Mouse (Mus musculus) brain, embryonic 14.5 days (tissue): Measurements from ENCODE around the gene Sall4. TPM values are rescaled to one million over a fixed set of nuclear protein-coding genes. Genes with fewer than 3 reads are reported as not detected.

Experiments used
- DNase-seq: peaks from one replicate; pipeline ENCODE4 v3.0.0-alpha.2; 2011; ENCODE audit warnings: low read depth
- CTCF ChIP-seq: fragments of 200-500 bp; IDR thresholded peaks from 2 replicates; pipeline ENCODE4 v1.5.1; 2012; ENCODE audit warnings: inconsistent platforms, mild to moderate bottlenecking, moderate library complexity, borderline replicate concordance; ENCODE audit not compliant: insufficient read depth, insufficient read length; ENCODE audit errors: extremely low read depth
- POLR2A ChIP-seq: fragments of 200-500 bp; IDR thresholded peaks from 2 replicates; pipeline ENCODE4 v1.6.1; 2012; ENCODE audit warnings: mild to moderate bottlenecking, inconsistent platforms, borderline replicate concordance; ENCODE audit not compliant: poor library complexity, insufficient read depth, insufficient read length, severe bottlenecking; ENCODE audit errors: extremely low read depth
- polyA plus RNA-seq: library from polyadenylated mRNA; depleted of rRNA; stranded (reverse); fragments of >200 nt; gene quantifications from 2 replicates; pipeline ENCODE4 v1.2.3, GENCODE M21; 2012; rRNA removed

Gene Sall4
- polyA plus RNA-seq, 1 experiment = 1.2 TPM

DNA sequence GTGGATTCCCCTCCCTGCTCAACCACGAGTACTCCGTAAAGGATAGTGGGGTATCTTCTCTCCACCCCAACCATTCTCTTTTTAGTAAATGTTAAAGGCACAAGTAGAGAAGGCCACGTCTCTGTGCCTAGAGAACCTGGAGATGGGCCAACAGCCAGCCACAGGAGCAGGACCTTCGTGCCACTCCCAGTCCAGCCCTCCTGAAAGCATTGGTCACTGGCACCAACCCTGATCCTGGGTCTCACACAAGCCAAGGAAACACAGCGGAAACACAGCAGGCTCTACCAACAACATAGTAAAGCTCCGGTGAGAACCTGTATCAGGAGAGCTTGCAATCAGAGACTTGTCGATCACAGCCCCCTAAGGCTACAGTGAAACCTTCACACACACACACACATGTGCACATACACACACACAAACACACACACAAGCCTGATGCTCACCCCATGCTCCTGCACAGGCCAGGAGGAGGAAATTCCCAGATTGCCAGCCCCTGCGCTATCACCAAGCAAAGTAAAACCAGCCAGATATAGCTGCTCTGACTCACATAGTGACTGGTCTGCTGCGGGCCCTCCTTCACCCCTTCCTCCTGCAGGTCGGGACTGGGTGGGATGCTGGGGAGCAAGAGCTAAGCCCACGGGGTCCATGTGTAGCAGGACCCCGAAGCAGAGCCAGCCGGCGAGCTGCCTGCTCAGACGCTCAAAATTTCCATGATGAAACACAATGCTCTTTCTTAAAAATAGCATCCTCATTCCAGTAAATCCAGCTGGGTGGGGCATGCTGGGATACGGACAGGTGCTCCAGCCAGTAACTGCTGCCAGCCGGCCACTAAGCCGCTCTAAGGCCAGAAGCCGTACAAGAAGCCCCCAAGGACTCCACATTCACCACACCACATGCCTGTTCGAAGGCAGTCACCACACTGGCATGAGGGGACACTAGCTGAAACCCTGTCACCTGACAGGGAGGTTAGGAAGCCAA, 55.3 kb downstream of the Sall4 start:
- no peak for DNase-seq
- TF ChIP-seq POLR2A = no peak
- no peak for TF ChIP-seq CTCF

DNA sequence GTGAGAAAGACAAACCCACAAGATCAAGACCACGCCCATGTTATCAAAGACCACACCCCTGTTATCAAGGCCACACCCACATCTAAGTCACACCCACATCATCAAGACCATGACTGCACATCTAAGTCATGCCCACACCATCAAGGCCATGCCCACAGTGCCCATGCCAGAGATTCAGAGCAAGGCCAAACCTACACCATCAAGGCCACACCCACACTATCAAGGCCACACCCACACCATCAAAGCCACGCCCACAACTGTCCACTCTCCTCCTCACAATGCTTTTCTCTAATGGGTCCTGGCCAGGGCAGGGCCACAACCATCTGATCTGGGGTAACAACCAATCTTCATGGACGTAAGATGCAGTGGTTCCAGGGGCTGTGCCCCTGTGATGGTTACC, 56.8 kb downstream of the Sall4 start:
- no peak for DNase-seq
- TF ChIP-seq CTCF (no peak), POLR2A (no peak)

DNA sequence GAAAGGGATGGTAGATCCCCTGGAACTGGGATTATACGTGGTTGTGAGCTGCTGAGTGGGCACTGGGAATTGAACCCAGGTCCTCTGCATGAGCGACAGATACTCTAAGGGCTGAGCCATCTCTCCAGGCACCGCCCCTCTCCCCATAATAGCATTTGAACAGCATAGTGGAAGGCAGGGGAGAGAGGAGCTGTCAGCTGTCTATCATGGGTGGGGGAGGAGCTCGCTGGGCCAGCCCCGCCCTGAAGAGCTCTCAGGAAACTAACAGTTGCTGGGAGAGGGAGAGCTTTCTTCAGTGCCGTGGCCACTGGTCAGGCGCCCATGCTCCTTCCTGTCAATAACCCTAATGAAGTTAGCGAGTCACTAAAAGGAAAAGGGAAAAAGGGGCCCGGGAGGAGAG, 60.0 kb downstream of the Sall4 start:
- no peak for TF ChIP-seq POLR2A
- TF ChIP-seq CTCF = no peak
- DNase-seq = no peak

DNA sequence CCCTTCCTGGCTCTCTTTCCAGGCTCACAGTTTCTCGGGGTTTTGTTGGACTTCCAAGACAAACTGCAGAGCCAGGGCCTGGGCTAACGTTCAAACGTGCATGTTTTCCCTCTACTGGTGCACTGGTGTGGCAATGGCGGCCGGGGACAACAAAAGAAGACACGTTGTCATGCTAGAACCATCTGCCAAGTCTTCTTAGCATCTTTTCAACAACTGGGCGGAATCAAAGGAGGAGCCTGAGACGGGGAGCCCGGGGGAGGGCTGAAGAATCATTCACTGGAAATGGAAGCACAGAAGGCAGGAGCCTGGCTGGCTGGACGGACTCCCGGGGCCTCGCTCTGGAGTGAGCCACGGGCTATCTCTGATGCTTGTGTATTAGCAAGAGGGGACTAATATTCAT, 65.5 kb downstream of the Sall4 start:
- TF ChIP-seq POLR2A (no peak), CTCF (no peak)

More for the DNA sequence above, 65.5 kb downstream of the Sall4 start:
- DNase-seq = peak; percentile 81

Other genes with a start within 250 kb of the Sall4 start
- gene Nfatc2, start 166.3 kb downstream of the Sall4 start, polyA plus RNA-seq = 2.7 and 4.2 TPM in 2 replicates
- 197 and 302 TPM in 2 replicates for gene Atp9a, start 25.5 kb downstream of the Sall4 start, polyA plus RNA-seq
- 34.7 and 37.9 TPM in 2 replicates for gene Zfp64, start 187.6 kb upstream of the Sall4 start, polyA plus RNA-seq